Mouse (Mus musculus) erythroblast, embryonic 14.5 days (primary cell): Measurements from ENCODE around the gene Wfdc17.

Experiments used
- GATA1 ChIP-seq: IDR thresholded peaks from 2 replicates; pipeline ENCODE4 v1.6.1; 2012; ENCODE audit warnings: low read length, inconsistent platforms, mixed read lengths
- TAL1 ChIP-seq: IDR thresholded peaks from 3 replicates; pipeline ENCODE4 v1.6.1; 2012; ENCODE audit warnings: low read length, inconsistent platforms, mixed read lengths

GRCm38 (mm10) chr11:83654606-83655005, 49.2 kb upstream of the Wfdc17 start:
- TF ChIP-seq TAL1 (no peak), GATA1 (no peak)
